ENCODE assay signal across 11 mouse cellular contexts in genomic region chr14:55011116-55011515, GRCm38 (mm10). TPM values are rescaled to one million over a fixed set of nuclear protein-coding genes. Genes with fewer than 3 reads are reported as not detected.
DNase-seq lines count a peak whose midpoint lies in the region; ATAC-seq and TF ChIP-seq lines count a peak whose summit lies in the region.
"Had no signal": no experiment of that assay in that cellular context is flagged by ENCODE, and none has a peak within 500 bp of the region (broad histone marks: within the 10 kb centered on the region; RNA-seq: fewer than 3 reads in every experiment).

No protein-coding gene starts in this region.

- no peak overlapping the region for H3K4me2 ChIP-seq in heart, embryonic 11.5 days
- H3K4me2 ChIP-seq: heart, embryonic 12.5 days had no signal

- H3K27ac ChIP-seq in heart, embryonic 11.5 days (ENCODE audit: low read depth, low read length): no peak overlapping the region
- H3K27ac ChIP-seq in MEL (ENCODE audit: control insufficient read depth, low read depth, low read length): no peak overlapping the region
- H3K27ac ChIP-seq in small intestine, adult 2 months (ENCODE audit: insufficient read depth, low read depth, low read length): no peak overlapping the region

- peak; percentile 25 to 62 (median 42); a peak in 5 of 6 replicates for TF ChIP-seq CTCF in MEL (IDR thresholded peaks at IDR 0.05 in 2 of 3, conservative IDR thresholded peaks at IDR 0.05 in 1 of 3; ENCODE audit: control insufficient read depth in 1 of 3, insufficient read depth in 1 of 3, low read depth in 2 of 3, low read length in 3 of 3, poor library complexity in 1 of 3, severe bottlenecking in 1 of 3)
- TF ChIP-seq CTCF in small intestine, adult 2 months (IDR thresholded peaks at IDR 0.05; ENCODE audit: extremely low read depth, insufficient read length, insufficient replicate concordance, low read depth, low read length): peak; percentile 17; the same call in 1 of the 2 replicates

- no peaks in the 10 kb centered on the region for H3K27me3 ChIP-seq in heart, embryonic 11.5 days (ENCODE audit: control insufficient read depth, insufficient read depth, low read length)
- H3K27me3 ChIP-seq in MEL (ENCODE audit: control insufficient read depth in 1 of 2, insufficient read depth in 2 of 2, low read length in 2 of 2): no peaks in the 10 kb centered on the region
- no peaks in the 10 kb centered on the region for H3K27me3 ChIP-seq in small intestine, adult 2 months (ENCODE audit: control insufficient read depth, insufficient read depth, low read length)

- no peaks in the 10 kb centered on the region for H3K36me3 ChIP-seq in heart, embryonic 11.5 days (ENCODE audit: control insufficient read depth, insufficient read depth, low read length)
- peaks cover 0 to 4% of the 10 kb centered on the region in 2 experiments; a peak in 2 of 4 replicates for H3K36me3 ChIP-seq in MEL (ENCODE audit: control insufficient read depth in 1 of 2, insufficient read depth in 2 of 2, low read length in 2 of 2)
- no peaks in the 10 kb centered on the region for H3K36me3 ChIP-seq in small intestine, adult 2 months (ENCODE audit: control insufficient read depth, insufficient read depth, low read length)
- H3K36me3 ChIP-seq: heart, embryonic 12.5 days had no signal

- TF ChIP-seq EP300 in MEL (IDR thresholded peaks at IDR 0.05; ENCODE audit: low read depth in 1 of 2, low read length in 2 of 2): no peak

- WGBS in heart, embryonic 11.5 days (ENCODE audit: insufficient replicate concordance): 75% methylated on average over 4 of the region's 4 CpGs
- WGBS in small intestine, adult 2 months: 79% methylated on average over 4 of the region's 4 CpGs

- peak; percentile 82 for DNase-seq in heart, adult 11 months
- DNase-seq in lung, postnatal 36 days: peak; percentile 28
- no peak for DNase-seq in lung, postnatal 4 days
- peak; percentile 59 for DNase-seq in MEL (ENCODE audit: low read depth, low spot score)
- no peak for DNase-seq in cerebellum, adult 9-11 months
- DNase-seq in spleen, postnatal 36 days (ENCODE audit: low spot score in 2 of 2): no peak
- DNase-seq: layer of hippocampus, adult 9-11 months had no signal

- peaks cover 6% of the 10 kb centered on the region; the same call in 1 of the 2 replicates for H3K79me2 ChIP-seq in MEL (ENCODE audit: control insufficient read depth, insufficient read depth, low read length, poor library complexity)

- no peaks in the 10 kb centered on the region for H3K9me3 ChIP-seq in heart, embryonic 11.5 days (replicated peaks; ENCODE audit: control insufficient read depth, low read length)
- no peaks in the 10 kb centered on the region for H3K9me3 ChIP-seq in MEL (replicated peaks; ENCODE audit: insufficient read depth, low read length)

- no peak overlapping the region for H3K4me3 ChIP-seq in heart, embryonic 11.5 days (ENCODE audit: low read depth, low read length)
- H3K4me3 ChIP-seq in MEL (ENCODE audit: control insufficient read depth in 1 of 2, insufficient read depth in 1 of 2, low read depth in 2 of 2, low read length in 2 of 2): no peak overlapping the region
- no peak overlapping the region for H3K4me3 ChIP-seq in small intestine, adult 2 months (ENCODE audit: low read depth, low read length)
- H3K4me3 ChIP-seq: erythroblast, embryonic 14.5 days; heart, embryonic 12.5 days had no signal

- TF ChIP-seq POLR2A in MEL (IDR thresholded peaks at IDR 0.05; ENCODE audit: control insufficient read depth in 1 of 2, insufficient read depth in 1 of 2, low read depth in 1 of 2, low read length in 2 of 2, poor library complexity in 1 of 2): no peak
- TF ChIP-seq POLR2A in small intestine, adult 2 months (IDR thresholded peaks at IDR 0.05; ENCODE audit: low read depth, low read length): no peak

- ATAC-seq in heart, embryonic 11.5 days (replicated peaks; ENCODE audit: insufficient number of reproducible peaks, low FRiP score, low TSS enrichment): no peak

- H3K4me1 ChIP-seq in heart, embryonic 11.5 days (ENCODE audit: control insufficient read depth, insufficient read depth, low read length): no peaks in the 10 kb centered on the region; the same call in 1 of the 2 replicates
- H3K4me1 ChIP-seq in MEL (ENCODE audit: control insufficient read depth in 1 of 2, insufficient read depth in 2 of 2, low read length in 2 of 2): peaks cover 0 to 3% of the 10 kb centered on the region in 2 experiments; a peak in 2 of 4 replicates
- H3K4me1 ChIP-seq in small intestine, adult 2 months (ENCODE audit: control insufficient read depth, insufficient read depth, insufficient read length, low read length): no peaks in the 10 kb centered on the region

- peak; percentile 24 for TF ChIP-seq RAD21 in MEL (IDR thresholded peaks at IDR 0.05; ENCODE audit: low read depth, low read length)

- H3K9ac ChIP-seq in heart, embryonic 11.5 days (ENCODE audit: low read depth, low read length): no peak overlapping the region
- H3K9ac ChIP-seq in MEL (ENCODE audit: control insufficient read depth, low read depth, low read length, poor library complexity, severe bottlenecking): no peak overlapping the region
- H3K9ac ChIP-seq: heart, embryonic 12.5 days had no signal

TF ChIP-seq in MEL, 35 proteins besides CTCF, POLR2A, EP300 and RAD21:
- TF ChIP-seq JUND (IDR thresholded peaks at IDR 0.05; ENCODE audit: low read depth, low read length): no peak
- no peak for TF ChIP-seq POLR2AphosphoS5 (IDR thresholded peaks at IDR 0.05; ENCODE audit: borderline replicate concordance, low read depth, low read length)
- no peak for TF ChIP-seq TBP (IDR thresholded peaks at IDR 0.05; ENCODE audit: low read depth, low read length)
- TF ChIP-seq MYB (IDR thresholded peaks at IDR 0.05; ENCODE audit: low read depth, low read length): no peak
- TF ChIP-seq ZKSCAN1 (IDR thresholded peaks at IDR 0.05; ENCODE audit: low read depth, low read length): no peak
- TF ChIP-seq SMC3 (IDR thresholded peaks at IDR 0.05; ENCODE audit: low read depth, low read length): no peak
- TF ChIP-seq ELF1 (IDR thresholded peaks at IDR 0.05; ENCODE audit: low read depth, low read length): no peak
- TF ChIP-seq MYC (IDR thresholded peaks at IDR 0.05; ENCODE audit: low read depth, low read length): no peak
- no peak for TF ChIP-seq MEF2A (IDR thresholded peaks at IDR 0.05; ENCODE audit: extremely low read depth, insufficient replicate concordance, low read depth, low read length, poor library complexity, severe bottlenecking)
- TF ChIP-seq NELFE (IDR thresholded peaks at IDR 0.05; ENCODE audit: low read depth, low read length): no peak
- TF ChIP-seq UBTF (IDR thresholded peaks at IDR 0.05; ENCODE audit: borderline replicate concordance, insufficient read depth, low read depth, low read length): no peak
- TF ChIP-seq E2F4 (IDR thresholded peaks at IDR 0.05; ENCODE audit: borderline replicate concordance, low read depth, low read length): no peak
- no peak for TF ChIP-seq ZNF384 (IDR thresholded peaks at IDR 0.05; ENCODE audit: low read depth, low read length)
- TF ChIP-seq ZMIZ1 (IDR thresholded peaks at IDR 0.05; ENCODE audit: low read depth, low read length): no peak
- TF ChIP-seq MAFK (IDR thresholded peaks at IDR 0.05; ENCODE audit: borderline replicate concordance, low read depth, low read length): no peak
- no peak for TF ChIP-seq CHD1 (IDR thresholded peaks at IDR 0.05; ENCODE audit: low read depth, low read length)
- no peak for TF ChIP-seq ETS1 (IDR thresholded peaks at IDR 0.05; ENCODE audit: low read depth, low read length)
- TF ChIP-seq KAT2A (conservative IDR thresholded peaks at IDR 0.05; ENCODE audit: low read depth, low read length): no peak
- TF ChIP-seq SIN3A (IDR thresholded peaks at IDR 0.05; ENCODE audit: low read length): no peak
- no peak for TF ChIP-seq HCFC1 (IDR thresholded peaks at IDR 0.05; ENCODE audit: low read depth, low read length)

RNA-seq across cellular contexts. Expression of gene Ngdn, which starts 4.1 kb away (rescaled TPM):
- polyA plus RNA-seq in heart, embryonic 11.5 days (2014; fragmentation: Nextera tagmentation; extraction: Ambion mirVana): 60.3 and 62.1 TPM in 2 replicates
- total RNA-seq in MEL (2012; rRNA removed): 138 and 148 TPM in 2 replicates
- 100 to 1,000 TPM in 1 of 2 experiments, not detected in 1; 140 TPM for polyA plus RNA-seq in MEL (2012; ENCODE audit: insufficient read depth in 1 of 2, insufficient read length in 2 of 2, low read depth in 1 of 2, low replicate concordance in 2 of 2, missing spikeins in 1 of 2)
- polyA plus RNA-seq in small intestine, adult 2 months (2012; rRNA removed): 3.9 and 8.4 TPM in 2 replicates

RNA-seq across cellular contexts. Expression of gene Myh7, which starts 16.7 kb away (rescaled TPM):
- 3,446 and 4,122 TPM in 2 replicates for polyA plus RNA-seq in heart, embryonic 11.5 days (2014; fragmentation: Nextera tagmentation; extraction: Ambion mirVana)
- not detected in 2 replicates for total RNA-seq in MEL (2012; rRNA removed)
- polyA plus RNA-seq in MEL (2012; ENCODE audit: insufficient read depth in 1 of 2, insufficient read length in 2 of 2, low read depth in 1 of 2, low replicate concordance in 2 of 2, missing spikeins in 1 of 2): not detected
- polyA plus RNA-seq in small intestine, adult 2 months (2012; rRNA removed): 0.10 and 0.18 TPM in 2 replicates
- polyA plus RNA-seq: erythroblast, embryonic 14.5 days had no signal

RNA-seq across cellular contexts. Expression of gene Gm17428, which starts 34.4 kb away (rescaled TPM):
- polyA plus RNA-seq in heart, embryonic 11.5 days (2014; fragmentation: Nextera tagmentation; extraction: Ambion mirVana): not detected in 2 replicates
- not detected in 2 replicates for total RNA-seq in MEL (2012; rRNA removed)
- not detected for polyA plus RNA-seq in MEL (2012; ENCODE audit: insufficient read depth in 1 of 2, insufficient read length in 2 of 2, low read depth in 1 of 2, low replicate concordance in 2 of 2, missing spikeins in 1 of 2)
- not detected in 2 replicates for polyA plus RNA-seq in small intestine, adult 2 months (2012; rRNA removed)
- polyA plus RNA-seq: erythroblast, embryonic 14.5 days; heart, embryonic 12.5 days had no signal

RNA-seq across cellular contexts. Expression of gene Myh6, which starts 44.4 kb away (rescaled TPM):
- polyA plus RNA-seq in heart, embryonic 11.5 days (2014; fragmentation: Nextera tagmentation; extraction: Ambion mirVana): 2,306 and 2,903 TPM in 2 replicates
- total RNA-seq in MEL (2012; rRNA removed): not detected in 2 replicates
- polyA plus RNA-seq in MEL (2012; ENCODE audit: insufficient read depth in 1 of 2, insufficient read length in 2 of 2, low read depth in 1 of 2, low replicate concordance in 2 of 2, missing spikeins in 1 of 2): not detected
- polyA plus RNA-seq in small intestine, adult 2 months (2012; rRNA removed): 0.10 TPM in 1 of 2 replicates, not detected in the other
- polyA plus RNA-seq: erythroblast, embryonic 14.5 days had no signal

Comparison
In these comparisons a context has a peak if more than half of its experiments do, and no peak if none do; other contexts are left out.
1. DNase-seq: peak in heart, adult 11 months (single experiment), lung, postnatal 36 days (single experiment) and MEL (single experiment); none in lung, postnatal 4 days (0 of 2), cerebellum, adult 9-11 months (single experiment) and spleen, postnatal 36 days (0 of 2).
2. RNA of gene Myh7, which starts 16.7 kb away (polyA plus RNA-seq): 3,446 to 4,122 TPM in heart, embryonic 11.5 days; 0.10 to 0.18 TPM in small intestine, adult 2 months and not detected in MEL; every median in the first group is over 1,000 times any median in the second.